Mouse (Mus musculus) urinary bladder, postnatal 36 days (tissue): ENCODE data around the gene Dohh.
A peak's percentile ranks its signal among the peaks of the same experiment; 100 is the strongest.

Source experiments
- DNase-seq, 2 experiments: peaks; one replicate each; pipeline ENCODE4 v3.0.0; 2022; ENCODE audit warnings: low spot score in 2 of 2, mixed read lengths in 1 of 2

The Dohh gene

DNA sequence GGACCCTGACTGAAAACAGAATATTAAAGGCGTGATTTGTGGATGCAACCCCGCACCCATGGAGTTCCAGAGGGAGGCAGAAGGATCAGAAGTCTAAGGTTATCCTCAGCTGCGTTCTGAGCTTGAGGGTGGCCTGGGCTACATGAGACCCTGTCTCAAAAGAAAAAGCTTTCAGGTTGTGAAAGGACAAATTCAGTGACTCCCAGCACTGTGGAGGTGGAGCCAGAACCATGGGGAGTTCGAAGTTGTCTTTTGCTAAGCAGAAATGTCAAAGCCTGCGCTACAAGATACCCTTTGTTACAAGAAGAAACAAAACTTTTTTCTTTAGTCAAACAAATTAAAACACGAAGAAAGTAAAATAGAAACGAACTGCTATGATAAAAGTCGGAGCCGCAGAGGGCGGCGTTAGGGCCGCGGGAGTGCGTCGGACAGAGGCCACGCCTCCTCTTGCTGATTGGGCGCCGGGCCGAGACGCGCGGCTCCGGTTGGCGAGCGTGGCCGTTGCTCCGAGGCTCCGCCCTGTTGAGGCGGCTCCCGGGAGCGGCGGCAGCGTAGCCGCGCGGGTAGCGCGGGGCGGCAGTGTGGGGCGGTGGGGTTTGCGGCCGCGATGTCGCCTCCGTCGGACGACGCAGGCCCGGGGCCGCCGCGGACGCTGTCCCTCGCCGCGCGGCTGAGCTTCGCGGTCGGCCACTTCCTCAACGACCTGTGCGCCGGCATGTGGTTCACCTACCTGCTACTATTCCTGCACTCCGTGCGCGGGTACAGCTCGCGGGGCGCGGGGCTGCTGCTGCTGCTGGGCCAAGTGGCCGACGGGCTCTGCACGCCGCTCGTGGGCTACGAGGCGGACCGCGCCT, 27.0 kb upstream of the Dohh start, which contains the start of gene Mfsd12:
TSS of gene Mfsd12 (plus strand) at position 501 of the 854 bp plus-strand sequence.
- peak; percentile 78 to 90 for DNase-seq

DNA sequence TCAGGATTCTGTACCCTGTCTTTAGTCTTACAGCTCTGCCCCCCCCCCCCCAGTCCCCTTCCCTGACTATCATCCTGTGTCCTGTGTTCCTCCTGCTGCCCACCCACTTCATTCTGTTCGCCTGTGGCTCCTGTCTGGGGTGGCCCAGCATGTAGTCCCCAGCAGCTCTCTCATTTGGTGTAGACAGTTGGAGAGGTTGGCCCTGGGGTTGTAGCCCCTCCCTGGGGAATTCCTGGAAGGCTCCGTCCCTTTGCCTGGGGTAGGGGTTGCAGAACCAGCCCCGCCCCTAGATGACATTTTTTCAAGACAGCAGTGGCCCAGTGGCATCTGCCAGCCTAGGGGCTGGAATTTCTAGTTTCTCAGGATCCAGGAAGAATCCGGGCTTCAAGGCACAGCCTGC, 26.0 kb upstream of the Dohh start:
- no peak for DNase-seq

DNA sequence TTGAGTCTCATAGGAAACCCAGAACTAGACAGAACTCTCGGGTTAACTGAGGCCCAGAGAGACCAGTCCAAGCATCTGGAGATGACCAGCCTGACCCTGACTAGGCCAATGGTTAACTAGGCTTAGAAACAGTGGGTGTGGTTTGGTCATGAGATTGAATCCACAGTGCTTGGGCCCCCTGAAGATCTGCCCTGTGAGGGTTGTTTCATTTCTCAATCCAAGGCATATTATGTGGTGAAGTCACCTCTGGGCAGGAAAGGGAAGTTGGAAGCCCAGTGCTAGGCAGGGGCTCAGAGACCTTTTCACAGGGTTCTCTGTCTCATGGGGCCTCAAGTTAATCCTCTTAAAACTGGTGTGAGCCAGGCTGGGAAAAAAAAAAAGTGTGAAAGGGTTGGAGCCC, 25.4 kb upstream of the Dohh start:
- no peak for DNase-seq

DNA sequence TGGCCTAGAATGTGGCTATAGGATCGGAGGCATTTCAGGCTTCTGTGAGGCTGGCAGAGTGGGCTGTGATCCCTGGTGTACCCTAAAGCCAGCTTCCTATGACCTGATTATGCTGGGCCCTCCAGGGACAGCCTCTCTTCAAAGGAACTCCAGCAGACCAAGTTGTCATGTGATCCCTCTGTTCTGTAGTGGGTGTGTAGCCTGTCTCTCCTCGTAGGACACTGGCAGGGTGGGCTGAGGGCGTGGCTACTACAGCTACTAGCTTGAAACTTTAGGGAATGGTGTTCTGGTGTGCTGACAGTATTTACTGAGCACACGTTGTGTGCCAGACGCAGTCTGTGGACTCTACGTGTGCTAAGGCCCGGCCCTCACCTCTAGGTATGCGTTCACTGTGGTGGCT, 23.5 kb upstream of the Dohh start:
- DNase-seq: no peak

DNA sequence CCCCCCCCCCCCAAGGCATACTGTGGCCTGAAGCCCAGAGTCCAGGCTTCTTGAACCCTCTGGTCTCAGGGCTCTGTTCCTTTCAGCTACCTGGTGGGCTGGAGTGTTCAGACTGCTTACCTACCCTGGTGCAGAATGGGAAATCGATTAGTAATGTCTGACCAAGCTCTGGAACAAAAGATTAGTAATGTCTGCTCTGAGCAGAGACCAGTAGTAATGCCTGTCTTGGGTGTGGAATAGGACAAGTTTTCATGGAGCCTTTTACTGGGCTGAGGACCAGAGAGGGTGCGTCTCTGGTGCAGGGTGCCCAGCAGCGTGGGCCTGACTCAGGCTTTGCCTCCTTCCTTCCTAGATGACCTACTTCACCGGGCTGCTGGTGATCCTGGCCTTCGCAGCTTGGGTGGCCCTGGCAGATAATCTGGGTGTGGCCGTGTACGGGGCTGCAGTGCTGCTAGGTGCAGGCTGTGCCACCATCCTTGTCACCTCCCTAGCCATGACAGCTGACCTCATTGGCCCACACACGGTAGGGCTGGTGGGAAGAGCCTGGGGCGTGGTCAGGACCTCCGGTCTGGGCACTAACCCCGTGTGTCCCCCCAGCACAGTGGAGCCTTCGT, 21.8 kb upstream of the Dohh start:
- DNase-seq: no peak

DNA sequence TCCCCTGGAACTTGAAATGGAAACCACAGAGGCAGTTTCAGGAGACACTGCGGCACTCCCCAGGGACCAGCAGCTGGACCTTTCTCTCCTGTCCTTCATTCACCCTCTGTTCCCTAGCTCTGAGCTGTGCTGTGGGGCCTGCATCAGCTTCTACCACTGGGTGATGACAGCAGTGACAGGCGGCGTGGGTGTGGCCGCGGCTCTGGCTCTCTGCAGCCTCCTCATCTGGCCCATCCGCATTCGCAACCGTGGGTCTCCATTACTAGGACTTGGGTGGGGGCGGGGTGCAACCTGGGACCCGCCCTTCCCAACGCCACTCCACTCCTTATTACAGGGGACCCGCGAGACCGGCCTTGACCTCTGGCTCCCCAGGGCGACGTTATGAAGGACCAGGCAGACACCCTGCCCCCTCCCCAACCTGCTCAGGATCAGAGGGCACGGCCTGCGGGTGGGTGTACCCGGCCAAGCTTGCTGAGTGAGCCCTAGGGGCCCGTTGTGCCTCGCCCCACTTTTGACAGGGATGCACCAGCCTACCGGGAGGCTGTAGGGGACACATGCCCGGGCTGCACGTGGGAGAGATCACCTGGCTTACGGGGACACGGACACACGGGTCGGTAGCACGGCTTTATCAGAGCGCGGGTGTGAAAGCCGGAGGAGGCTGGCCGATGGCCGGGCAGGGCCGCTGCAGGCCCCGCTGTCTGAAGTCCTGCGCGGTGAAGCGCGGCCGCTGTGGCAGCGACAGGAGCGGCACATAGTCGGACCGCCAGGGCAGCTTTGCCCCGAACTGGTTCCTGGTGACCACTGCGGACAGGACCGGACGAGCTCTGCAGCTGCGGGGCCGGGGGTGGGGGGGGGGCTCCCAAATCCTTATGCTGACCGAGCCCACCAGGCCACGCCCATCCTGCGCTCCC, 20.5 kb upstream of the Dohh start:
- DNase-seq: no peak

DNA sequence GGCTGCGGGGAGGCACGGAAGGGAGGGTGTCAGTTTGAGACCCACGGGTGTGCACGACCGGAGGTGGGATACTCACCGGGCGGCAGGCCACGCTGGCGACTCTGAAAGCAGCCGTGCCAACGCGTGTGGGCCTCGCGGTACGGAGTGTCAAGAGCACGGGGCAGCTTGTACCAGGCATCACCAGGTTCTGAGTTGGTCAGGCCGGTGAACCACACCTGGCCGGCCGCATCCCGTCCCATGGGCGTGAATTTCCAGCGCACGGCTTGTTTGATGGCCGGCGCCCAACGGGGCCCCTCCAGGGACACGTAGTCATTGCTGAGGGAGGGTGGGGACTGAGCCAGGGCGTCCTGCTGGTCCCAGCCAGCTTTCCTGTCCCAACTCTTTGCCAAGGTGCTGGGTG, 19.6 kb upstream of the Dohh start:
- no peak for DNase-seq

DNA sequence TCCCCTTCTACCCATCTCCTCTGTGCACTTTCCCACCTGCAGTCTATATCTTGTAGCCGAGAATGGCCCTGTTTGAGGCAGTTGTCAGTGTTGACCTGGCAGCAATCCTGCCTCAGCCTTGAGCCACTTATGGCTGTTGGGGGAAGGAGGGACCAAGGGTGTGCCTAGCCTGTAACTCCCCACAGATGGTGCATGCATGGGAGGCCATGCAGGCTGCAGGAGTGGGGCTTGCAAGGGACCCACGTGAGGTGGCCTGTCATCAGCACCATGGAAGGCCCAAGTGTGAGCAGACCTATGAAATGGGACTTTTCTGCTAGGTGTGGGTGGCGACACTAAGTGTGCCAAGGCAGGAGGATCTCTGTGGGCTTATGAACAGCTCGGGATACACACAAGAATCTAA, 19.2 kb upstream of the Dohh start:
- DNase-seq: no peak

DNA sequence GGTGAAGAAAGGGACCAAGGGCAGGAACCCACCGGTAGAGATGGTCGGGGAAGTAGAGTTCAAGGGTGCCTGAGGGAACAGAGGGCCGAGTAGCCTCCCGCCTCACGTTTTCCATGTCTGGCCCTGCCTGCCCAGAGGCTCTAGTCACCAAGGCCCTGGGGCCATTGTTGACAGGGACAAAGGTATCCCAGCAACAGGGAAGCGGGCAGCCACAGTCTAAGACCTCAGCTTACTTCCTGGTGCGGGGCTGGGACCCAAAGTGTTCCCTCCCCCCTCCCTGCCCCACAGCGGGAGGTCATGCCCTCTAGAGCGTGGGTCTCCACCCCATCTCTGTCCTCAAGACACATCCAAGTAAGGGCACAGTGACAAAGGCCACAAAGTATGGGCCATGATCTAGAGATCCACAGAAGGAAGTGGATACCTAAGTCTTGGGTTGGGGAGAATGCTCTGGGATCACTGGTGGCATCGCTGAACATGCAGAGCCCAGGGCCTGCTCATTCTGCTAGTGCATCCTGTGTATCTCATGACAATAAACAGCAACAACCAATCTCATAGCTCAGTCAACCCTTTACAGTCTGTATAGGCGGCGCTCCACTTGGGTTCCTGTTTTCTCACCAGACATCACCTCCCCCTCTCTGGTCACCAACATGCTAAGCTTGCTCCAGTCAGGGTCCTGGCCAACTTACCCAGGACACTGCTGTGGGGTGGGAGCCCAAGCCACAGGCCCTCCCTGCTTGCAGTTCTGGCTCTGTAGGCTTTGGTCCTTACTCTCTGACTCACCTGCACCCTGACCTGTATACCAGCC, 18.4 kb upstream of the Dohh start, which contains the start of gene 4930404N11Rik:
TSS of gene 4930404N11Rik (minus strand) at position 145 of the 805 bp plus-strand sequence.
- no peak for DNase-seq

DNA sequence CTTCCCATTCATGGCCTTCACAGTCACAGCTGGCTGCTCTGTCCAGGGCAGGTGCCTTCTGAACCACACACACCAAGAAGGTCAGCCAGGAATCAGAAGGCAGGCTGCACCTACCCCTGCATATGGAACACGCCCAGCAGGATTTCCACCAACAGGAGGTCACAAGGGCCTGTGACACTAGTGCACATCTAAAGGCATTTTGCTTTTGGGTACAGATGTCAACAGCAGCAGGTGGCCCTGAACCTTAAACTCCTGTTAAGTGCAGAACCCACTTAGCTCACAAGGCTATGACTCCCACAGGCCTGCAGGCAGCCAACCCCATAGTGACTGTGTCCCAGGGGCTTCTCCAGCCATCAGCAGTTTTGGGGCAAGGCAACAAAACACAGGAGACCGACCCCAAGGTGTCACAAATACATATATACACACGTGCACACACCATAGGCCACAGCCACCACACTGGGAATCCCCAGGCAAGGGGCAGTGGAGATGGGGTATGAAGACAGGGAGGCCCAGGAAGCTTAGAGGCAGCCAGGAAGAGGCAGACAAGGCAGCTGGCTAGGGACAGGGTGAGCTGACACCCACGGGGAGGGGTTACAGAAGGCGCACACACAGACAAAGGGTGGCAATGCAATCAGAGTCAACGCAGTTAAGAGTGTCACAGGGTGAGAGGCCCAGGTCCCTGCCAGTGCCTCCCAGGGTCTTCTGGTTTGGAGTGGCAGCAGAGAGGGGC, 17.6 kb upstream of the Dohh start:
- DNase-seq: no peak

DNA sequence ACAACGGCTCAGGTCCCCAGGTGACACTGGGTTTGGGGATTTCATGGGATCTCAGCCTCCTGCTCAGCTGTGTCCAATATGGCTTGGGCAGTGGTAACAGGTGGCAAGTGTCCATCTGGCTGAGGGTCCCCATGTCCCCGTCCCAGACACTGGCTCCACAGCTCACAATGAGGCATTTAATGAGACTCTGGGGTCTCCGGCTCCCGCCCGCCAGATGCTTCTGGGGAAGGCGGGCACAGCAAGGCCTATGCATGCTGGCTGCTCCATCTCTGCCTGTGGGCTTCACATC, 17.1 kb upstream of the Dohh start:
- no peak for DNase-seq

DNA sequence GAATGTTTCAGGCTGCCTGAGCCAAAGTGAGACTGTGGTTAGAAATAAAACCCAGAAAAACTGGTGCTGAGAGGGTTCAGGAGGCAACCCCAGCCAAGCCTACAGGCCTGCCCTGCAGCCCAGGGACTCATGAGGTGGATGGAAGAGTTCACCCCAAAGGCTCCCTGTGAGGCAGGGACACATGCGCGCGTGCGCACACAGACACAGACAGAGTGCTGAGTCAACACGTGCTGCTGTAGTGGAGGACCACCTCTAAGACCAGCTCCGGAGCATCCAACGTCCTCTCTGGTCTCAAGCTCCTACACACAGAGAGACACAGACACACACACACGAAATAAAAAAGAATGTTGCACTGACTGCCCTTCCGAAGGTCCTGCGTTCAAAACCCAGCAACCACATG, 8.9 kb upstream of the Dohh start:
- DNase-seq: no peak

DNA sequence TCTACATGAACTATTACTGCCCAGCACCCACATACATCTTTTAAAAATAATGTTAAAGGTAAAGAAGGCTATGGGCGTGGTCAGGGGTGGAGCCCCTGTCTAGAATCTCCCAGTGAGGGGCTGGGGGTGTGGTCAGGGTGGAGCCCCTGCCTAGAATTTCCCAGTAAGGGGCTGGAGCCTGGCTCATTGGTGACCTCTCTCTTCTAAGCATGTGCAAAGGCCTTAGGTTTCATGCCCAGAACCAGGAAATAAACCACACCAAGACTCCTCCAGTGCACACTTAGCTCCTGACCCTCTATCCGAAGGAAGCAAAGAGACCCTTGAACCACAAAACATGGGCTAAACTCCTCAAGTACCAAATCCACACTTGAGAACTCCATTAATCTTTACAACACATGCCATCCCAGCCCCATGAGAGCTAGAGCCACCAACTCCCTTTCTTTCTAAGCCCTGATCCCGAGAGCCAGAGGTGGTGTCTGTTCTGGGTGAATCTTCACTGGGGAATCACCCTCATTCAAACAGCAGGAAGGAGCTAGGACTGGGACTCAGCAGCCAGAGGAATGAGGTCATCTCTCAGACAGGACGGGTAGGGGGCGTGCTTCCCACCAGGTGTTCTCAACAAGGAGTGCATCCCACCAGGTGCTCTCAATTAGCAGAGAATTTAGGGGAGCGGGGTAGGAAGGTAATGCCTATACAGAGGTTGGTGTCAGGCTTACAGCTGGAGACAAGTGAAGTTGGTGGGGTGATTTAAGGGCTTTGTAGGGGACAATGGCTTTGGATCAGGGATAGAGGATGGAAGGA, 7.5 kb upstream of the Dohh start:
- no peak for DNase-seq

DNA sequence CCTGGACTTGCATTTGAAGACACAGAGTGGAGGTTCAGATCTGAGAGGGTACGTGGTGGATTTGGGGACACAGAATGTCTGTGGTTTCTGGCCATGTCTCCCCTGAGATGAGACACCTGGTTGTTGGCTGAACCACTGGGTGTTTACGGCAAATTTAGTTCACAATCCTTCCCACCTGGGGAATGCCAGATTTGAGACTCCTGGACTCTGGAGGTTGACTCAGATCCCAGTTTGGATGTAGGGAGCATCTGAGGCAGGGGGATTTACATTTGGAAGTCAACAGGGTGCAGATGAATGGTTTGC, 6.9 kb upstream of the Dohh start:
- no peak for DNase-seq

DNA sequence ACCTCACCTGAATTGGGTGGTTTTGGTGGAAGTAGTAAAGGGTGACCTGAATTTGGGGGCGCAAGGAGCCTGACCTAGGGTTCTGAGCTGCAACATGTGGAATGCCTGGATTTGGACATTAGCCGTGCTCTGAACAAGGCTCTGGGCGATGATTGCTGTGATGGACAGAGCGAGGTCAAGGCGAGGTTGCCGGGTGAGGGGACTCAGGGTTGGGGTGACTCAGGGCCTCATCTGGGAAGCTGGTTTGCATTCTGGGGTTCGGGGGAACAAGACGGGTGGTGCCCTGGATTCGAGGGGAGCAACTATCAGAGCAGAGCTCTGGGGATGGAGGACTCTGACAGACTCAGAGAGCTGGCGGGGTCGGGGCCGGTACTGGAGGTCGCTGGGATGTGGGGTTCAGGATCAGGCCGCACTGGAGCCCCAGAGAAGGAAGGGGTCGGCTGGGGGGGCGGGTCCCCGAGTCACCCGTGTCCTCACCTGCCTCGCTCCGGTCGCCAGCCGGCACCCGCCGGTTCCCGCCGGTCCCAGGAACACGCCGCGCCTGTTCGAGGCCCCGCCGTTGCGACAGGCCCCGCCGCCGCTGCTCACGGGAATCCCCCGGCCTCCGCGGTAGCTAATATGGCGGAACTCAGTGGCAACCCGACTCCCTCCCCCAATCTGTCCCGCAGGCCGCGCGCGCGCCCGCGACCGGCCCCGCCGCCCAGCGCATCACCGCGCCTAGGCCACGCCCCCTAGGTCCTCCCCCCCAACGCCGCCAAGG, 6.3 kb upstream of the Dohh start, which contains the start of gene Fzr1:
TSS of gene Fzr1 (minus strand) at position 724 of the 760 bp plus-strand sequence.
- DNase-seq: no peak

DNA sequence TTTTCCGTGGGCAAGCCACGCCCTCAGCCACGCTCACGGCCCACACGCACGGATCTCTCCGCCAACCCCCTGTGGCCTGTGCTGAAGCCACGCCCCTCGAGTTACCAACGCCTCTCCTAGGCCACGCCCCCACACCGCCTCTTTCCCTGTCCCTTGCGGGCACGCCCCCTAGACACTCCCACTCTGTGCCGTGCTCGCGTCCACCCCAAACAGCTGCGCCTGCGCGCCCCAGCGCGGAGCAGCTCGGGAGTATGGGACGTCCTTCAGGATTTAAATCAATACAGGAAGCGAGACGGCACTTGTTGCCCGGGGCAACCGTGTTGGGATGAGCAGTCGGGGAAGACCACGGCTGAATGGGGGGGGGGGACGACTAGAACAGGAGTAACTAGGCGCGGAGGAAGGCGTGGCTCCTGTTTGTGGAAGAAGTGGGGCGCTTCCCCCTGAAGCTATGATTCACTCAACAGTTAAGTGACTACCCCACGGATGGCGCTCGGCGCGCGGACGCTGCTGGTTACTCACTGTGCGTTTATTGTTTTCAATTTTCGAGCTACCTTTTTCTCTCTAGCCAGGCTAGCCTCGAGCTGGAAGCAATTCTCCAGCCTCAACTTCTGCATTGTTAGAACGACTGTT, 5.6 kb upstream of the Dohh start:
- DNase-seq: peak; percentile 100

DNA sequence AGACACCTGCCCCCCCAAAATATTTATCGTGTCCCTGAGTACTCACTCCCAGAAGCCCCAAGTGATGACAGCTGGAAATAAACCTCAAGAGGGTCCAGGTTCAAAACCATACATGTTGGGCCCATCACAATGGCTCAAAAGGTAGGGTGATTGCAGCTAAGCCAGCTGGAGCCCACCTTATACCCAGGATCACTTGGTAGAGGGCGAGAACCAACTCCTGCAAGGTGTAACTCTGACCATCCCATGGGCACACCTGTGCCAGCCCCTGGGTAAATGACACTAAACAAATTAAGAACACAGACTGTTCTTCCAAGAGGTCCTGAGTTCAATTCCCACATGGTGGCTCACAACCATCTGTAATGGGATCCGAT, 5.1 kb upstream of the Dohh start:
- DNase-seq: no peak

DNA sequence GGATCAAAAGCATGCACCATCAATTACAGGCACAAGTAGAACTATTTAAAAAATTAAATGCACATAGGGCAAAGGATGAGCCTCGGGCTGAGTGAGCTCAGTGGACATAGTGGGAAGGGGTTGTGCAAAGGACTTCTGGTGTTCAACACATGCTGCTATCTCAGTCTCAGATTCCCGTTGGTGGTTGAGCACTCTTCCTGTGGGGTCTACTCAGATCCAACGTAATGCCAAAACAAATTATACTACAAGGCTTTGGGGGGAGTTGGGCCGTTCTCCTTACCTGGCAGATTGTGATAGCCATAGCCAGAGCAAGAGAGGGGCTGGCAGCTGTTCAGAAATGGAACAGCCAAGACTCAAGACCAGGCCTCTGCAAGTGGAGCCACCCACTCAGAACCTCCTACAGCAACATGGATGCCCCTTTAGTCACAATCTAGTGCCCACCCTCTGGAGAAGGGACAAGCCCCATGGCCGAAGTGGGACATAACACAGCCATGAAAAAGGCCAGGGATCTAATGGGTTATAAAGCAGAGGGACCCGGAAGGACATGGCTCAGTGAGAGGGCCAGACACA, 4.3 kb upstream of the Dohh start:
- no peak for DNase-seq

DNA sequence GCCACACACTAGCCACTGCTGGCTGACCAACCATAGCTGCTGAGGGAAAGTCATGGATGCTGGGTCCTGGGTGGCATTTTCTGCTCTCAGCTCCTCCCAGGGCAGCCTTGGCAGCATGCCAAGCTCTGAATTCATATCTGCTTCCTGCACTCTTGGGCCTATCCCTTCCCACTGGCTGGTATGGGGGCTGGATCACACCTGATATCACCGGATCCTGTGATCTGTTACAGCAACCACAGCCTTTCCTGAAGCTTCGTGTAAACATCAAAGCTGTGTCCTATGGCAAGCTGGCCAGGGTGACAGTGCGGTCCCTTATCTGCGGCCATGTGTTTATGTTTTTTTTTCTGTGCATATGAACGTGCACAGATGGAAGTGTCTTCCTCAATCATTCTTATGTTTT, 2.2 kb upstream of the Dohh start:
- no peak for DNase-seq
